Mouse (Mus musculus): ENCODE measurements at regions not wholly inside any gene's neighbourhood (a gene's known extent, or its start where the extent isn't known, plus 50 kb on each side); places are given as distances from the start of the nearest gene placed in this dataset.

DNA sequence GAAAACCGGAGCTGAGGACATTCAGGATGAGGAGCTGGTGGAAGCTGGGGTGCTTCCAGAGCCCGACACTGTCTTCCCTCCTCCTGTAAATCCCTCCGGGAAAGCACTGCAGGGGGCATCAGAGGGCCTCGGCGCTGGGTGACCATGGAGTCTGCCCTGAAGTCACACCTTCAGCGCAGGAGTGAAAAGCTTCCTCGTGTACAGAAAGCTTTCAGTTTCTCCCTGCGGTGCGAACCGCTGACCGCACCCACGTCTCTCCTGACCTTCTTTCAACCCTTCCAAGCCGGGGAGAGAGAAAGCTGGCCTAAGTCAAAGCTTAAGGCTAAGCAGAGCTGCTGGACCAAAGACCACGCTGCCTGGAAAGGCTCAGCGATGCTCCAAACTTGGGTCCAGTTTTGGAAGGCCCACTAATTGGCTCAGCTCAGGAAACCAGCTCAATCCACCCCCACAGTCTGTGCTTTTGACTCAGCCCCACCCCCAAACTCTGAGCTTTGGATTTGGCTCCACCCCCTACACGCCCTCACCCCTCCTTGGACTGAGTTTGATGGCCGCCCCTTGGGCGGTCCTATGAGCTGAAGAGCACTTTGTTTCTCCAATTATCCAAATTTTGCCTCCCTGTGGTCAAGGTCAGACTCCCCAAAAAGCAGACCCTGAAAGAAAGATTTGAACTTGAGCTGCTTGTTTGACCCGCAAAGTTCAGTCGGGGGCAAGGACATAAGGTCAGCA lies 97.0 kb upstream of the Rpl38 start:
- peak overlapping the region; percentile 37 for H3K4me2 ChIP-seq

DNA sequence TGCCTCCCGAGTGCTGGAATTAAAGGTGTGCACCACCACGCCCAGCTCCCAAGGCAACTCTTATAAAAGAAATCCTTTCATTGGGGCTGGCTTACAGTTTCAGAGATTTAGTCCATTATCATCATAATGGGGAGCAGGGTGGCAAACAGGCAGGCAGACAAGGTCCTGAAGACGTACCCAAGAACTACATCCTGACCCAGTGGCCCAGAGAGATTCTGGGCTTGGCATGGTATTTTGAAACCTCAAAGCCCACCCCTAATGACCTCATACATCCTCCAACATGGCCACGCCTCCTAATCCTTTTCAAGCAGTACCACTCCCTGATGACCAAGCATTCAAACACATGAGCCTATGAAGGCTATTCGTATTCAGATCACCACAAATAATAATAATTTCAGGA lies 98.2 kb upstream of the Rpl38 start:
- Histone ChIP-seq H3K27ac (no peak overlapping the region), H3K4me3 (no peak overlapping the region), H3K4me2 (no peak overlapping the region), H3K9ac (no peak overlapping the region), H3K36me3 (no peaks in the 10 kb centered on the region), H3K4me1 (no peaks in the 10 kb centered on the region; the same call in 1 of the 2 replicates), H3K27me3 (replicated peaks) (peaks cover 59% of the 10 kb centered on the region), H3K9me3 (replicated peaks) (peaks cover 3% of the 10 kb centered on the region)
- no peak for ATAC-seq
- 62% methylated on average over 5 of the region's 5 CpGs for WGBS (ENCODE audit: insufficient replicate concordance)

More for the DNA sequence above, 97.0 kb upstream of the Rpl38 start:
- Histone ChIP-seq H3K27me3 (replicated peaks) (peaks cover 57% of the 10 kb centered on the region), H3K9ac (no peak overlapping the region), H3K9me3 (replicated peaks) (no peaks in the 10 kb centered on the region; the same call in none of the 2 replicates), H3K36me3 (no peaks in the 10 kb centered on the region), H3K4me1 (no peaks in the 10 kb centered on the region; the same call in 1 of the 2 replicates), H3K27ac (no peak overlapping the region), H3K4me3 (no peak overlapping the region)
- no peak for ATAC-seq
- 19% methylated on average over 20 of the region's 20 CpGs for WGBS (ENCODE audit: insufficient replicate concordance)

DNA sequence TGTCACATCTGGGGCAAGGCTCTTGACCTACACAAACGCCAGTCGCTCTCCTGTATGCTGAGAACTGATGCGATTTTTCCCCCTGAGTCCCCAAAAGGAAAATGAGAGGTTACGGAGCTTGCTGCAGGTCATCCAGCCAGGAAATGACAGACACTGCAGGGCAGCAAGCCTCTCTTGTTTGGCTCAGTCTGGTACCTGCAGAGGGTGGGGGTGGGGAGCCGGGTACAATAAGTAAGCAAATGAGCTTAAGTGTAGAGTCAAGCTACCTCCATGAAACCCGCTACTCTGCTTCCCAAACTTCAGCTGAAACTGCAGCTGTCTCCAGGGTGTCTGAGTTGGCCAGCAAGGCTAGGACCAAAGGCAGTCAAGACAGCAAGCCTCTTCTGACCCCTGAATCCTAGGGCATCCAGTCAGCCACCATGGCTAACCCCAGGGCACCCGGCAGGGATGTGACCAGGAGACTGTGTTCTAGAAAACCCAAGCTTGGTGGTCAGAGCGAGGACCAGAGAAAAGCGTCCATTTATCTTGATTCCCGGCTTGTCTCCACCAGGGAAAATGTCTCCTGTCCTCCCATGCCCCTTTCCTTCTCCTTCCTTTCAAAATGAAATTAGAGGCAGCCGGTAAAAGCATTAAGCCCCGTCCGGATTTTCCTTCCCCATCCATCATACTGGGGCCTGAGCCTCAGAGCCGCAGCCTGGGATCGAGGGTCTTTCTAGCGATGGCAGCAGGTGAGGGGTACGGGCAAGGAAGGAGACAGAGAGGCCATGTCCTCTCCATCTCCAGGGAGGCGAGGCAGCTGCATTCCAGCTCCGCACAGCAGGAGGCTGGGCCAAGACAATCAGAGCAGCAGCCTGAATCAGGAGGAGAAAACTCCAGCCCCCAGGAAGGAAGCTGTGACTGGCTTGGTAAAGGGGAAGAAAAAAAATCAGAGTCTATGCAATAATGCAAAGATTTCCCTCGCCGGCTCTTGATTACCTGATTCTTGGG lies 100.2 kb upstream of the Rpl38 start:
- Histone ChIP-seq H3K36me3 (no peaks in the 10 kb centered on the region), H3K4me1 (no peaks in the 10 kb centered on the region; the same call in 1 of the 2 replicates), H3K9ac (no peak overlapping the region), H3K27me3 (replicated peaks) (peaks cover 59% of the 10 kb centered on the region), H3K27ac (no peak overlapping the region), H3K4me3 (no peak overlapping the region), H3K9me3 (replicated peaks) (peaks cover 10% of the 10 kb centered on the region), H3K4me2 (no peak overlapping the region)
- WGBS (ENCODE audit: insufficient replicate concordance): 7% methylated on average over 21 of the region's 21 CpGs
- ATAC-seq: no peak

DNA sequence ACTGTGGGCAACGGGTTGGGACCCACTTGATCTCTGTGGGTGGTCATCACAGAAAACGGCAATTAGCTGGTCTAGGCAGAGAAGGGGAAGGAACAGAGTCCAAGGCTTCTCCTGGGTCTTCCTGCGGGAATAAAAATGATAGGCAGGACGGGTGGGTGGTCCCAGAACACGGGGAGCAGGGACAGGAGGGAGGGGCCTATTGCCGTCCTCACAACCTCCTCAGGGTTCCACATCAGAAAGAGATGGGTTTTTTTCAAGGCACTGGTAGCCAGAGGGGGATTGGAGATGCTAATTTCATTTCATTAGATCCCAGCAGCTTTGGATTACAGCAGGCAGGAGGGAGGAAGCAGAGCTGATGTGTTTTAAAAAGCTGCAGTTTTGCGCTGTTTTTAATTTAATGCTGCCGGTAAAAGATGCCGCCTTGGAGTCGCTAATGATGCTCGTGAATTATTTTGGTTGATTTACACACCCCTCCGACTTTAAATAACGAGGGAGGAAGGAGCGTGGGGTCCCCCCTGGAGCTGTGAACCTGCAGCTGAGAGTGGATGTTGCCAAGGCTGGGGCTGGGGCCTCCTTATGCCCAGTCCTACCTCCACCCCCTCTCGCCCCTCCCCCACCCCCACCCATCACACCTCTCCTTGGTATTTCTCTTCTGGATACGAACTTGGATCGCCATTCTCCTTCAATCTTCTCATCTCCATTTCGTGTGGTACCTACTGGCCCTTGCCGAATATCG lies 101.1 kb upstream of the Rpl38 start:
- ATAC-seq: no peak
- Histone ChIP-seq H3K36me3 (no peaks in the 10 kb centered on the region), H3K27ac (no peak overlapping the region), H3K9ac (no peak overlapping the region), H3K9me3 (replicated peaks) (peaks cover 10% of the 10 kb centered on the region), H3K4me3 (no peak overlapping the region), H3K4me2 (no peak overlapping the region), H3K4me1 (no peaks in the 10 kb centered on the region; the same call in 1 of the 2 replicates), H3K27me3 (replicated peaks) (peaks cover 59% of the 10 kb centered on the region)
- whole genome bisulfite sequencing (ENCODE audit: insufficient replicate concordance): 7% methylated on average over 20 of the region's 20 CpGs

DNA sequence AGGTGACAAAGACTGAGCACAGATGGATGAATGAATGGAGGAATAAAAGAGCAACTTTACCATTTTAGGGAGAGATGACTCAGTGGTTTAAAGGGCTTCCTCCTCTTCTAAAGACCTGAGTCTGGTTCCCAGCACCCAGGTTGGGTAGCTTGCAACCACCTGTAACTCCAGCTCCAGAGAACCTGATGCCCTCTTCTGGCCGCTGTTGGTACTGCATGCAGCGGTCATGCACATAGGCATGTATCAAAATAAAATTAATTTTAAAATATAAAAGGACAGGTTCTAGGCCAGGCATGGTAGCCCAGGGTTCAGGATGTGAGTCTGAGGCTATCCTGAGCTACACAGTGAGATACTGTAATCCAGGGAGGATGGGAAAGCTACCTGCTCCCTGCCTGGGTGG lies 103.4 kb upstream of the Rpl38 start:
- Histone ChIP-seq H3K36me3 (no peaks in the 10 kb centered on the region), H3K9ac (no peak overlapping the region), H3K27ac (no peak overlapping the region), H3K4me1 (peaks cover 11% of the 10 kb centered on the region), H3K4me2 (no peak overlapping the region), H3K4me3 (no peak overlapping the region), H3K9me3 (replicated peaks) (peaks cover 10% of the 10 kb centered on the region), H3K27me3 (replicated peaks) (peaks cover 56% of the 10 kb centered on the region)
- ATAC-seq: no peak
- 80% methylated on average over 2 of the region's 2 CpGs for WGBS (ENCODE audit: insufficient replicate concordance)

DNA sequence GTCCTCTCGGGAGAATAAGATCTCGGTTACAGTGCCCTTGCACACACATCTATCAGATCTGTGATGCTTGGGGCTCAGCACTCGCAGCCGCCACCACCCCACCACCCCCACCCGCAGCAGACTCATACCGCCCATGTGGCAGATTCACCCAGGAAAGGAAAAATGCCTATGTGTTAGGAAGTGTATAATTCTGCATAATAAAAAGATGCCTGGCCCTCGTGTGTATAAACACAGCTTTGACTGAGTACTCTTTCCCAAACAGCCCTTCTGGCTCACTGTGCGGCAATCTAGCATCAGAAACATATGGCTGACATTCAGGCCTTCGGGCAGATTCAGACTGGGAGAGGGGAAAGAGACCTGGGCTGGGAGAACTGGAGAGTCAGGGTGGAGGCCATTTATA lies 105.2 kb upstream of the Rpl38 start:
- no peaks in the 10 kb centered on the region for H3K36me3 ChIP-seq
- no peak overlapping the region for H3K4me3 ChIP-seq
- H3K4me1 ChIP-seq: peaks cover 26% of the 10 kb centered on the region
- H3K9me3 ChIP-seq (replicated peaks): peaks cover 10% of the 10 kb centered on the region
- H3K4me2 ChIP-seq: no peak overlapping the region
- H3K9ac ChIP-seq: no peak overlapping the region
- peaks cover 47% of the 10 kb centered on the region for H3K27me3 ChIP-seq (replicated peaks)
- ATAC-seq: no peak
- 77% methylated on average over 9 of the region's 9 CpGs for WGBS (ENCODE audit: insufficient replicate concordance)
- no peak overlapping the region for H3K27ac ChIP-seq

DNA sequence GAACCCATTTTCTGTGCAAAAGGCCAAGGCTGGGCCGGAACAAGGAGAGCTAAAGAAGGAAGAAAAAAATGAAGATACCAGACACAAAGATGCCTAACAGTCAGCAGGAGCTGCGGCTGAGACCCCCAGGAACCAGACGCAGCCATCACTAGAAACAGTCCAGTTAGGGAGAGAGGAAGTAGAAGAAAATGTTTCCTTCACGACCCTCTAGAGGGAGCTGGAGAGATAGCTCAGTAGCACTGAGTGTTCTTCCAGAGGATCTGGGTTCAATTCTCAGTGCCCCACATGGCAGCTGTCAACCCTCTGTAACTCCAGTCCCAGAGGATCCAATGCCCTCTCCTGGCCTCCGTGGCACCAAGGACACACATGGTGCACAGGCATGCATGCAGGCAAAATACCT lies 113.7 kb upstream of the Rpl38 start:
- H3K4me1 ChIP-seq: peaks cover 25% of the 10 kb centered on the region
- H3K4me3 ChIP-seq: no peak overlapping the region
- H3K36me3 ChIP-seq: no peaks in the 10 kb centered on the region
- ATAC-seq: no peak
- H3K27me3 ChIP-seq (replicated peaks): peaks cover 6% of the 10 kb centered on the region
- H3K4me2 ChIP-seq: peak overlapping the region; percentile 36; the same call in 1 of the 2 replicates
- 29% methylated on average over 5 of the region's 5 CpGs for WGBS (ENCODE audit: insufficient replicate concordance)
- peak overlapping the region; percentile 54 for H3K27ac ChIP-seq
- no peak overlapping the region for H3K9ac ChIP-seq
- H3K9me3 ChIP-seq (replicated peaks): no peaks in the 10 kb centered on the region

DNA sequence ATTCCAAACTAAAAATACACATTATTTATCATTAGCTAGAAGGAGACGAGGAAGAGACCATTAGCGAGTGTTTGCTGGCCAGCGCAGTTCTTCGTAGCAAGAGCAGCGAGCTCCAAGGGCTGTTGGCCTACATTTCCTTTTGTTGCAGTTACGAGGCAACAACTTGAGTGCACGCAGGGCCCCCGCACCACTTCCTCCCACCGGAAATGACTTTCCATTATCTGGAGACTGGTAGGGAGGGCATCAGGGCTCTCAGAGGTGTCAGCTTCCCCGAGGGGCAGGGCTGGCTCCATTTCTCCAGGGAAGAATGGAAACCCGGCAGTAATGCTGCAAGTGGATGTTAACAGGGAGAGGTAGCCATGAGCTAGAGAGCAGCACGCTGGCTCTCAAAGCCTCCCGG lies 114.3 kb upstream of the Rpl38 start:
- peak overlapping the region; percentile 54 for H3K27ac ChIP-seq
- H3K9ac ChIP-seq: no peak overlapping the region
- no peak overlapping the region for H3K4me3 ChIP-seq
- H3K4me1 ChIP-seq: peaks cover 19% of the 10 kb centered on the region
- H3K4me2 ChIP-seq: peak overlapping the region; percentile 36
- no peak for ATAC-seq
- H3K27me3 ChIP-seq (replicated peaks): no peaks in the 10 kb centered on the region
- WGBS (ENCODE audit: insufficient replicate concordance): 9% methylated on average over 13 of the region's 13 CpGs
- no peaks in the 10 kb centered on the region for H3K36me3 ChIP-seq
- H3K9me3 ChIP-seq (replicated peaks): no peaks in the 10 kb centered on the region

DNA sequence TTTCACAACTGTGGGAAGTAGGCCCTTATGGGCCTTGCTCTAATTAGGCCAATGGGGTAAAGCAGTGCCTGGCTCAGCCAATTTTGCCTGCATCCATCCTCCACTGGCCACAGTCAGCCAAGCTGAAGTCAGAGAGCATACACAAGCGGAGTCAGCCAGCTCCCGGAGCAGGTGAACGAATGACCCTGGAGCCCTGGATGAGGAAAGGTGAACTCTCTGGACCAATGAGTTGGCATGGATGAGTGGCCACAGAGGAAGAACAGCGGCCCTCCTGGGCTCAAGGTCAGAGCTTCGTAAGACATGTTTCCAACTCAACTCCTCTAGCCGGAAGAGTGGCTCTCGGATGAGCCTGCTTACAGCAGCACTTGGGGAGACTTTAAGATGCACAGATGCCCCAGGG lies 116.1 kb upstream of the Rpl38 start:
- Histone ChIP-seq H3K36me3 (no peaks in the 10 kb centered on the region), H3K4me2 (no peak overlapping the region), H3K27ac (no peak overlapping the region), H3K4me1 (peaks cover 13% of the 10 kb centered on the region), H3K27me3 (replicated peaks) (no peaks in the 10 kb centered on the region), H3K4me3 (no peak overlapping the region), H3K9ac (no peak overlapping the region), H3K9me3 (replicated peaks) (no peaks in the 10 kb centered on the region)
- 83% methylated on average over 7 of the region's 7 CpGs for WGBS (ENCODE audit: insufficient replicate concordance)
- no peak for ATAC-seq

DNA sequence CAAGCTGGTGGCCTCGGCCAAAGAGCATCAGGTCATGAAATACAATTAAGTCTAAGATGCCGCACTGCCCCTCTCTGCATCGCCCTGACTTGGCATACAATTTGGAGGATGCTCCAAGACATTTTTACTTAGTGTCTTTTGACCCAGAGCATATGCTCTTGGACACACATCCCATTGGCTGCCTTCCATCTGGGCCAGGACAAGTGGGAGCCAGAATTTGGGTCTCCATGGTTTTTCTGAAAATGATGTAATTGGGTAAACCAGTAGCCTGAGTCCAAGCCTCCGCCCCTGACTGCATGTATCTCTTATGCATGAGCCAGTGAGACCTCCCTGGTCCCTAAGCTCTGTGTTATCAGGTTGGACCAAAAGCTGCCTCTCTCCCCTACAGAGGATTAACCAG lies 117.1 kb upstream of the Rpl38 start:
- no peak for ATAC-seq

DNA sequence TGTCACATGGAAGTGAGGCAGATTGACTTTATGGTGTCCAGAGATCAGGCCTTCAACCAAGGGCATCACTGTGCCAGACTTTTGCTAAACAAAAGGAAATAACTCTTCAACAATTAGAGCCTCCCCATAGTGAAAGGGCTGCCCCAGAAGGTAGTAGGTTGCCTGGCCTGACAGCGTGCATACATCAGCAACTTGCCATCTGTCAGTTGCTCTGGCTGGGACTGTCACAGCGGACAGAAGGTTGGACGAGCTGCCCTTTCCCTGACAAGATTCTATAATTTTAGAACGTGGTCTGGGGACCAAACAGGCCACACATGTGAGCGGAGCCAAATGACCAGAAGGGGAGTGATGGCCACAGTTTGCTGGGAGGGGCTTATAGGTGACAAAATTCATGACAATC lies 119.7 kb upstream of the Rpl38 start:
- Histone ChIP-seq H3K27ac (no peak overlapping the region), H3K36me3 (no peaks in the 10 kb centered on the region), H3K9ac (no peak overlapping the region), H3K4me3 (no peak overlapping the region), H3K27me3 (replicated peaks) (no peaks in the 10 kb centered on the region), H3K4me2 (no peak overlapping the region), H3K4me1 (0 out of 2 replicates have a peak, but pooled peaks cover 4% of the 10 kb centered on the region), H3K9me3 (replicated peaks) (no peaks in the 10 kb centered on the region)
- WGBS (ENCODE audit: insufficient replicate concordance): 64% methylated on average over 5 of the region's 5 CpGs
- ATAC-seq: no peak

More for the DNA sequence above, 117.1 kb upstream of the Rpl38 start:
- no peak overlapping the region for H3K9ac ChIP-seq
- 78% methylated on average over 4 of the region's 4 CpGs for WGBS (ENCODE audit: insufficient replicate concordance)
- H3K4me2 ChIP-seq: no peak overlapping the region
- H3K27me3 ChIP-seq (replicated peaks): no peaks in the 10 kb centered on the region
- no peak overlapping the region for H3K27ac ChIP-seq
- no peaks in the 10 kb centered on the region for H3K36me3 ChIP-seq
- H3K4me1 ChIP-seq: peaks cover 13% of the 10 kb centered on the region
- H3K4me3 ChIP-seq: no peak overlapping the region
- H3K9me3 ChIP-seq (replicated peaks): no peaks in the 10 kb centered on the region

All from liver, embryonic 12.5 days (tissue).